Mouse (Mus musculus) MEL (cell line): ENCODE results near the gene Jarid2. TPM values are rescaled to one million over a fixed set of nuclear protein-coding genes. Genes with fewer than 3 reads are reported as not detected.

Experiments
- DNase-seq: peaks from one replicate; pipeline ENCODE4 v3.0.0; 2011; ENCODE audit warnings: low read depth, low spot score
- H3K27ac ChIP-seq: 2 replicates; pipeline ENCODE4 v1.5.1; 2012; ENCODE audit warnings: low read depth, mild to moderate bottlenecking, control low read depth, low read length, moderate library complexity; ENCODE audit not compliant: control insufficient read depth
- H3K27me3 ChIP-seq, 2 experiments: fragments of 150-350 bp in 1 of 2; sonication (generic) in 1 of 2; 2 replicates each; pipeline ENCODE4 v1.6.1; 2012; ENCODE audit warnings: low read length in 2 of 2, mild to moderate bottlenecking in 2 of 2, improper control_type of control experiment in 1 of 2, moderate library complexity in 1 of 2; ENCODE audit not compliant: insufficient read depth in 2 of 2, control insufficient read depth in 1 of 2
- H3K36me3 ChIP-seq, 2 experiments: 2 replicates each; pipeline ENCODE4 v1.6.1; 2012 to 2014; ENCODE audit warnings: low read length in 2 of 2, improper control_type of control experiment in 1 of 2, inconsistent platforms in 1 of 2, mild to moderate bottlenecking in 1 of 2; ENCODE audit not compliant: insufficient read depth in 2 of 2, control insufficient read depth in 1 of 2
- H3K4me1 ChIP-seq, 2 experiments: fragments of 150-350 bp in 1 of 2; sonication (generic) in 1 of 2; 2 replicates each; pipeline ENCODE4 v1.6.1; 2012; ENCODE audit warnings: low read length in 2 of 2, improper control_type of control experiment in 1 of 2, mild to moderate bottlenecking in 1 of 2; ENCODE audit not compliant: insufficient read depth in 2 of 2, control insufficient read depth in 1 of 2
- H3K4me3 ChIP-seq, 2 experiments: fragments of 150-350 bp in 1 of 2; sonication (generic) in 1 of 2; 2 replicates each; pipeline ENCODE4 v1.5.1; 2012; ENCODE audit warnings: low read depth in 2 of 2, low read length in 2 of 2, mild to moderate bottlenecking in 2 of 2, moderate library complexity in 2 of 2, control low read depth in 1 of 2, improper control_type of control experiment in 1 of 2; ENCODE audit not compliant: control insufficient read depth in 1 of 2, insufficient read depth in 1 of 2
- H3K79me2 ChIP-seq: 2 replicates; pipeline ENCODE4 v1.6.1; 2012; ENCODE audit warnings: mild to moderate bottlenecking, low read length, moderate library complexity; ENCODE audit not compliant: control insufficient read depth, poor library complexity, insufficient read depth
- H3K9ac ChIP-seq: 2 replicates; pipeline ENCODE4 v1.6.1; 2012; ENCODE audit warnings: low read depth, mild to moderate bottlenecking, control low read depth, low read length, moderate library complexity; ENCODE audit not compliant: control insufficient read depth, poor library complexity, severe bottlenecking
- H3K9me3 ChIP-seq: fragments of 150-350 bp; sonication (generic); replicated peaks from 2 replicates; pipeline ENCODE4 v1.6.1; 2012; ENCODE audit warnings: mild to moderate bottlenecking, low read length, improper control_type of control experiment, moderate library complexity; ENCODE audit not compliant: insufficient read depth
- CHD1 ChIP-seq: IDR thresholded peaks from 2 replicates; pipeline ENCODE4 v1.6.1; 2012; ENCODE audit warnings: low read depth, mild to moderate bottlenecking, inconsistent platforms, low read length, improper control_type of control experiment
- CTCF ChIP-seq, 3 experiments: IDR thresholded peaks in 2 of 3; conservative IDR thresholded peaks in 1 of 3; 2 replicates each; pipeline ENCODE4 v1.5.1; 2011 to 2012; ENCODE audit warnings: low read length in 3 of 3, low read depth in 2 of 3, mild to moderate bottlenecking in 2 of 3, improper control_type of control experiment in 1 of 3, inconsistent platforms in 1 of 3, mixed read lengths in 1 of 3, moderate library complexity in 1 of 3; ENCODE audit not compliant: control insufficient read depth in 1 of 3, insufficient read depth in 1 of 3, poor library complexity in 1 of 3, severe bottlenecking in 1 of 3
- ELF1 ChIP-seq: IDR thresholded peaks from 2 replicates; pipeline ENCODE4 v1.6.1; 2014; ENCODE audit warnings: low read depth, mild to moderate bottlenecking, inconsistent platforms, low read length, improper control_type of control experiment, moderate library complexity
- EP300 ChIP-seq, 2 experiments: IDR thresholded peaks; 2 replicates each; pipeline ENCODE4 v1.6.1; 2011; ENCODE audit warnings: improper control_type of control experiment in 2 of 2, low read length in 2 of 2, low read depth in 1 of 2, mild to moderate bottlenecking in 1 of 2
- GABPA ChIP-seq: IDR thresholded peaks from 2 replicates; pipeline ENCODE4 v1.6.1; 2012; ENCODE audit warnings: low read depth, mild to moderate bottlenecking, inconsistent platforms, low read length, improper control_type of control experiment, moderate library complexity
- GATA1 ChIP-seq: IDR thresholded peaks from 2 replicates; pipeline ENCODE4 v1.6.1; 2011; ENCODE audit warnings: low read depth, low read length, improper control_type of control experiment
- HCFC1 ChIP-seq: IDR thresholded peaks from 2 replicates; pipeline ENCODE4 v1.6.1; 2012; ENCODE audit warnings: low read depth, mild to moderate bottlenecking, inconsistent platforms, low read length, improper control_type of control experiment, moderate library complexity
- KAT2A ChIP-seq: conservative IDR thresholded peaks from 2 replicates; pipeline ENCODE4 v1.6.1; 2012; ENCODE audit warnings: low read depth, low read length, improper control_type of control experiment, inconsistent platforms
- MAFK ChIP-seq: IDR thresholded peaks from 2 replicates; pipeline ENCODE4 v1.6.1; 2011; ENCODE audit warnings: low read depth, mild to moderate bottlenecking, low read length, improper control_type of control experiment, borderline replicate concordance
- MAX ChIP-seq: IDR thresholded peaks from 2 replicates; pipeline ENCODE4 v1.6.1; 2011; ENCODE audit warnings: low read length, improper control_type of control experiment
- MAZ ChIP-seq: IDR thresholded peaks from 2 replicates; pipeline ENCODE4 v1.6.1; 2012; ENCODE audit warnings: low read depth, mild to moderate bottlenecking, inconsistent platforms, low read length, improper control_type of control experiment
- MYB ChIP-seq: IDR thresholded peaks from 2 replicates; pipeline ENCODE4 v1.6.1; 2011; ENCODE audit warnings: mild to moderate bottlenecking, low read depth, low read length, improper control_type of control experiment
- MYC ChIP-seq: IDR thresholded peaks from 2 replicates; pipeline ENCODE4 v1.6.1; 2011; ENCODE audit warnings: low read depth, mild to moderate bottlenecking, low read length, improper control_type of control experiment, moderate library complexity
- NELFE ChIP-seq: IDR thresholded peaks from 2 replicates; pipeline ENCODE4 v1.6.1; 2011; ENCODE audit warnings: low read depth, low read length, improper control_type of control experiment
- NRF1 ChIP-seq: IDR thresholded peaks from 2 replicates; pipeline ENCODE4 v1.6.1; 2014; ENCODE audit warnings: low read depth, mild to moderate bottlenecking, inconsistent platforms, low read length, improper control_type of control experiment, moderate library complexity; ENCODE audit not compliant: poor library complexity, insufficient read depth, severe bottlenecking
- POLR2A ChIP-seq, 2 experiments: IDR thresholded peaks; 2 replicates each; pipeline ENCODE4 v1.6.1; 2011 to 2012; ENCODE audit warnings: low read length in 2 of 2, mild to moderate bottlenecking in 2 of 2, control low read depth in 1 of 2, improper control_type of control experiment in 1 of 2, low read depth in 1 of 2, moderate library complexity in 1 of 2; ENCODE audit not compliant: control insufficient read depth in 1 of 2, insufficient read depth in 1 of 2, poor library complexity in 1 of 2
- POLR2AphosphoS2 ChIP-seq: IDR thresholded peaks from 2 replicates; pipeline ENCODE4 v1.6.1; 2011; ENCODE audit warnings: low read length, improper control_type of control experiment
- POLR2AphosphoS5 ChIP-seq: IDR thresholded peaks from 2 replicates; pipeline ENCODE4 v1.6.1; 2012; ENCODE audit warnings: low read depth, borderline replicate concordance, mild to moderate bottlenecking, inconsistent platforms, low read length, moderate library complexity, mixed read lengths
- RAD21 ChIP-seq: IDR thresholded peaks from 2 replicates; pipeline ENCODE4 v1.6.1; 2011; ENCODE audit warnings: mild to moderate bottlenecking, low read depth, low read length, improper control_type of control experiment
- RCOR1 ChIP-seq: IDR thresholded peaks from 2 replicates; pipeline ENCODE4 v1.6.1; 2012; ENCODE audit warnings: low read depth, mild to moderate bottlenecking, inconsistent platforms, low read length, improper control_type of control experiment
- SIN3A ChIP-seq: IDR thresholded peaks from 2 replicates; pipeline ENCODE4 v1.6.1; 2012; ENCODE audit warnings: low read length, improper control_type of control experiment, inconsistent platforms
- SMC3 ChIP-seq: IDR thresholded peaks from 2 replicates; pipeline ENCODE4 v1.6.1; 2011; ENCODE audit warnings: low read depth, low read length, improper control_type of control experiment
- TAL1 ChIP-seq: IDR thresholded peaks from 2 replicates; pipeline ENCODE4 v1.6.1; 2012; ENCODE audit warnings: mild to moderate bottlenecking, inconsistent platforms, low read length, moderate library complexity, mixed read lengths
- TBP ChIP-seq: IDR thresholded peaks from 2 replicates; pipeline ENCODE4 v1.8.0; 2011; ENCODE audit warnings: low read depth, low read length, improper control_type of control experiment
- UBTF ChIP-seq: IDR thresholded peaks from 2 replicates; pipeline ENCODE4 v1.6.1; 2012; ENCODE audit warnings: low read depth, mild to moderate bottlenecking, inconsistent platforms, low read length, improper control_type of control experiment, moderate library complexity, borderline replicate concordance; ENCODE audit not compliant: insufficient read depth
- USF1 ChIP-seq: IDR thresholded peaks from 2 replicates; pipeline ENCODE4 v1.6.1; 2014; ENCODE audit warnings: low read depth, mild to moderate bottlenecking, inconsistent platforms, low read length, improper control_type of control experiment, moderate library complexity
- ZKSCAN1 ChIP-seq: IDR thresholded peaks from 2 replicates; pipeline ENCODE4 v1.6.1; 2012; ENCODE audit warnings: low read depth, mild to moderate bottlenecking, inconsistent platforms, low read length, improper control_type of control experiment, moderate library complexity
- ZMIZ1 ChIP-seq: IDR thresholded peaks from 2 replicates; pipeline ENCODE4 v1.6.1; 2012; ENCODE audit warnings: low read depth, mild to moderate bottlenecking, inconsistent platforms, low read length, improper control_type of control experiment, moderate library complexity
- polyA plus RNA-seq, 2 experiments: library from polyadenylated mRNA; stranded (reverse) in 1 of 2; unstranded in 1 of 2; fragments of >175 nt in 1 of 2; fragments of >200 nt in 1 of 2; gene quantifications; 2 replicates each; pipeline versions ENCODE4 v1.2.1 to v1.2.4; 2012; ENCODE audit warnings: low replicate concordance in 2 of 2, low read depth in 1 of 2; ENCODE audit not compliant: insufficient read length in 2 of 2, insufficient read depth in 1 of 2, missing spikeins in 1 of 2
- total RNA-seq: library from RNA; depleted of rRNA; stranded (reverse); fragments of 300-350 nt; gene quantifications from 2 replicates; pipeline ENCODE4 v1.2.3, GENCODE M21; 2012

Jarid2 gene
- total and polyA plus RNA-seq, 3 experiments = 5.4 to 76.5 (median 21.2) TPM

- Histone ChIP-seq H3K4me1 (peaks cover 3 to 7% of the 10 kb centered on the region in 2 experiments; a peak in 2 of 4 replicates), H3K36me3 (peaks cover 0 to 9% of the 10 kb centered on the region in 2 experiments; a peak in 2 of 4 replicates), H3K4me3 (no peak overlapping the region), H3K79me2 (peaks cover 29% of the 10 kb centered on the region), H3K9me3 (no peaks in the 10 kb centered on the region), H3K27me3 (no peaks in the 10 kb centered on the region), H3K27ac (no peak overlapping the region), H3K9ac (no peak overlapping the region)
- TF ChIP-seq ELF1 (no peak), POLR2AphosphoS5 (no peak), ZMIZ1 (no peak), GABPA (no peak), TBP (no peak), RAD21 (no peak), POLR2AphosphoS2 (no peak), CTCF (IDR thresholded peaks at IDR 0.05 in 2 of 3, conservative IDR thresholded peaks at IDR 0.05 in 1 of 3; ENCODE audit: control insufficient read depth in 1 of 3, insufficient read depth in 1 of 3, low read depth in 2 of 3, low read length in 3 of 3, poor library complexity in 1 of 3, severe bottlenecking in 1 of 3) (no peak), MAX (no peak), RCOR1 (no peak), NRF1 (no peak), MAFK (no peak), SIN3A (no peak), HCFC1 (no peak), TAL1 (no peak), GATA1 (no peak), NELFE (no peak), POLR2A (IDR thresholded peaks at IDR 0.05; ENCODE audit: control insufficient read depth in 1 of 2, insufficient read depth in 1 of 2, low read depth in 1 of 2, low read length in 2 of 2, poor library complexity in 1 of 2) (no peak), KAT2A (no peak), EP300 (IDR thresholded peaks at IDR 0.05; ENCODE audit: low read depth in 1 of 2, low read length in 2 of 2) (no peak)
- DNase-seq = no peak
Observed at GRCm38 (mm10) chr13:44737297-44737696, 8.0 kb downstream of the Jarid2 start.

GRCm38 (mm10) chr13:44751780-44752179, 22.5 kb downstream of the Jarid2 start:
- no peak overlapping the region for H3K9ac ChIP-seq
- no peaks in the 10 kb centered on the region; a peak in 1 of 4 replicates for H3K4me1 ChIP-seq
- H3K79me2 ChIP-seq = peaks cover 5% of the 10 kb centered on the region
- no peaks in the 10 kb centered on the region for H3K27me3 ChIP-seq
- no peaks in the 10 kb centered on the region for H3K9me3 ChIP-seq
- DNase-seq = no peak
- no peaks in the 10 kb centered on the region for H3K36me3 ChIP-seq
- H3K4me3 ChIP-seq = no peak overlapping the region
- H3K27ac ChIP-seq = no peak overlapping the region
- TF ChIP-seq CHD1 = no peak
- TF ChIP-seq MYC = no peak
- TF ChIP-seq USF1 = no peak
- TF ChIP-seq MAZ = no peak
- TF ChIP-seq SMC3 = no peak
- TF ChIP-seq MYB = no peak
- no peak for TF ChIP-seq ELF1
- no peak for TF ChIP-seq ZMIZ1
- TF ChIP-seq POLR2AphosphoS5 = no peak
- TF ChIP-seq EP300 (IDR thresholded peaks at IDR 0.05; ENCODE audit: low read depth in 1 of 2, low read length in 2 of 2) = no peak
- no peak for TF ChIP-seq UBTF
- no peak for TF ChIP-seq ZKSCAN1
- TF ChIP-seq, all 39 proteins: peak for 0
